Mouse (Mus musculus): ENCODE measurements around the gene Atp1a4. TPM values are rescaled to one million over a fixed set of nuclear protein-coding genes. Genes with fewer than 3 reads are reported as not detected.

Gene Atp1a4
- polyA plus RNA-seq, 1 experiment = 331 TPM

- no peaks in the 10 kb centered on the region; the same call in 1 of the 2 replicates for H3K36me3 ChIP-seq (ENCODE audit: control insufficient read depth, insufficient read depth, low read length)
- H3K4me1 ChIP-seq (ENCODE audit: control insufficient read depth, insufficient read depth, low read length) = peaks cover 35% of the 10 kb centered on the region
- H3K27me3 ChIP-seq (ENCODE audit: control insufficient read depth, insufficient read depth, low read length) = no peaks in the 10 kb centered on the region
- no peak for TF ChIP-seq POLR2A (IDR thresholded peaks at IDR 0.05; ENCODE audit: control insufficient read depth, low read depth, low read length)
- no peak for TF ChIP-seq CTCF (IDR thresholded peaks at IDR 0.05; ENCODE audit: control insufficient read depth, insufficient read depth, insufficient replicate concordance, low read depth, low read length)
- H3K4me3 ChIP-seq (ENCODE audit: control insufficient read depth, low read depth, low read length) = no peak overlapping the region
- no peak overlapping the region; the same call in 1 of the 2 replicates for H3K27ac ChIP-seq (ENCODE audit: control insufficient read depth, insufficient read depth, low read depth, low read length)
Observed at GRCm38 (mm10) chr1:172201967-172202880, 56.0 kb downstream of the Atp1a4 start.

- TF ChIP-seq POLR2A (IDR thresholded peaks at IDR 0.05; ENCODE audit: control insufficient read depth, low read depth, low read length) (no peak), CTCF (IDR thresholded peaks at IDR 0.05; ENCODE audit: control insufficient read depth, insufficient read depth, insufficient replicate concordance, low read depth, low read length) (no peak)
- Histone ChIP-seq H3K27me3 (ENCODE audit: control insufficient read depth, insufficient read depth, low read length) (no peaks in the 10 kb centered on the region), H3K36me3 (ENCODE audit: control insufficient read depth, insufficient read depth, low read length) (peaks cover 2% of the 10 kb centered on the region), H3K4me1 (ENCODE audit: control insufficient read depth, insufficient read depth, low read length) (peaks cover 25% of the 10 kb centered on the region), H3K27ac (ENCODE audit: control insufficient read depth, insufficient read depth, low read depth, low read length) (no peak overlapping the region), H3K4me3 (ENCODE audit: control insufficient read depth, low read depth, low read length) (no peak overlapping the region)
Observed at GRCm38 (mm10) chr1:172200871-172201447, 57.3 kb downstream of the Atp1a4 start.

GRCm38 (mm10) chr1:172200161-172200560, 58.1 kb downstream of the Atp1a4 start:
- H3K4me3 ChIP-seq (ENCODE audit: control insufficient read depth, low read depth, low read length) = no peak overlapping the region
- H3K27me3 ChIP-seq (ENCODE audit: control insufficient read depth, insufficient read depth, low read length) = no peaks in the 10 kb centered on the region
- no peak overlapping the region for H3K27ac ChIP-seq (ENCODE audit: control insufficient read depth, insufficient read depth, low read depth, low read length)
- TF ChIP-seq CTCF (IDR thresholded peaks at IDR 0.05; ENCODE audit: control insufficient read depth, insufficient read depth, insufficient replicate concordance, low read depth, low read length) = no peak
- TF ChIP-seq POLR2A (IDR thresholded peaks at IDR 0.05; ENCODE audit: control insufficient read depth, low read depth, low read length) = no peak
- peaks cover 24% of the 10 kb centered on the region for H3K4me1 ChIP-seq (ENCODE audit: control insufficient read depth, insufficient read depth, low read length)
- peaks cover 2% of the 10 kb centered on the region for H3K36me3 ChIP-seq (ENCODE audit: control insufficient read depth, insufficient read depth, low read length)

- Histone ChIP-seq H3K4me3 (ENCODE audit: control insufficient read depth, low read depth, low read length) (no peak overlapping the region), H3K27ac (ENCODE audit: control insufficient read depth, insufficient read depth, low read depth, low read length) (no peak overlapping the region), H3K27me3 (ENCODE audit: control insufficient read depth, insufficient read depth, low read length) (no peaks in the 10 kb centered on the region), H3K36me3 (ENCODE audit: control insufficient read depth, insufficient read depth, low read length) (peaks cover 3% of the 10 kb centered on the region), H3K4me1 (ENCODE audit: control insufficient read depth, insufficient read depth, low read length) (peaks cover 21% of the 10 kb centered on the region)
- TF ChIP-seq POLR2A (IDR thresholded peaks at IDR 0.05; ENCODE audit: control insufficient read depth, low read depth, low read length) (no peak), CTCF (IDR thresholded peaks at IDR 0.05; ENCODE audit: control insufficient read depth, insufficient read depth, insufficient replicate concordance, low read depth, low read length) (no peak)
Observed at GRCm38 (mm10) chr1:172198996-172199395, 59.2 kb downstream of the Atp1a4 start.

GRCm38 (mm10) chr1:172198316-172198715, 59.9 kb downstream of the Atp1a4 start:
- Histone ChIP-seq H3K4me1 (ENCODE audit: control insufficient read depth, insufficient read depth, low read length) (peaks cover 15% of the 10 kb centered on the region), H3K27me3 (ENCODE audit: control insufficient read depth, insufficient read depth, low read length) (no peaks in the 10 kb centered on the region), H3K27ac (ENCODE audit: control insufficient read depth, insufficient read depth, low read depth, low read length) (no peak overlapping the region), H3K4me3 (ENCODE audit: control insufficient read depth, low read depth, low read length) (no peak overlapping the region), H3K36me3 (ENCODE audit: control insufficient read depth, insufficient read depth, low read length) (peaks cover 4% of the 10 kb centered on the region)
- TF ChIP-seq CTCF (IDR thresholded peaks at IDR 0.05; ENCODE audit: control insufficient read depth, insufficient read depth, insufficient replicate concordance, low read depth, low read length) (no peak), POLR2A (IDR thresholded peaks at IDR 0.05; ENCODE audit: control insufficient read depth, low read depth, low read length) (no peak)

GRCm38 (mm10) chr1:172197851-172198250, 60.4 kb downstream of the Atp1a4 start:
- Histone ChIP-seq H3K27ac (ENCODE audit: control insufficient read depth, insufficient read depth, low read depth, low read length) (no peak overlapping the region), H3K4me3 (ENCODE audit: control insufficient read depth, low read depth, low read length) (no peak overlapping the region), H3K27me3 (ENCODE audit: control insufficient read depth, insufficient read depth, low read length) (no peaks in the 10 kb centered on the region), H3K4me1 (ENCODE audit: control insufficient read depth, insufficient read depth, low read length) (peaks cover 11% of the 10 kb centered on the region), H3K36me3 (ENCODE audit: control insufficient read depth, insufficient read depth, low read length) (peaks cover 4% of the 10 kb centered on the region)
- TF ChIP-seq POLR2A (IDR thresholded peaks at IDR 0.05; ENCODE audit: control insufficient read depth, low read depth, low read length) = no peak

- Histone ChIP-seq H3K4me3 (ENCODE audit: control insufficient read depth, low read depth, low read length) (no peak overlapping the region), H3K27ac (ENCODE audit: control insufficient read depth, insufficient read depth, low read depth, low read length) (no peak overlapping the region), H3K27me3 (ENCODE audit: control insufficient read depth, insufficient read depth, low read length) (no peaks in the 10 kb centered on the region), H3K4me1 (ENCODE audit: control insufficient read depth, insufficient read depth, low read length) (peaks cover 6% of the 10 kb centered on the region), H3K36me3 (ENCODE audit: control insufficient read depth, insufficient read depth, low read length) (peaks cover 4% of the 10 kb centered on the region)
- no peak for TF ChIP-seq CTCF (IDR thresholded peaks at IDR 0.05; ENCODE audit: control insufficient read depth, insufficient read depth, insufficient replicate concordance, low read depth, low read length)
- TF ChIP-seq POLR2A (IDR thresholded peaks at IDR 0.05; ENCODE audit: control insufficient read depth, low read depth, low read length) = no peak
Observed at GRCm38 (mm10) chr1:172197146-172197545, 61.1 kb downstream of the Atp1a4 start.

All from testis, adult 2 months (tissue).